Mouse (Mus musculus): ENCODE measurements around the gene Agbl2. TPM values are rescaled to one million over a fixed set of nuclear protein-coding genes. Genes with fewer than 3 reads are reported as not detected.
A peak's percentile ranks its signal among the peaks of the same experiment; 100 is the strongest.
"Not testable (repeated sequence)": the region's sequence is repeated elsewhere in the genome, so short reads cannot be mapped to it uniquely, and the experiment has no call there.

The Agbl2 gene
- polyA plus RNA-seq, 1 experiment from 2014 or later = 0.62 TPM

DNA sequence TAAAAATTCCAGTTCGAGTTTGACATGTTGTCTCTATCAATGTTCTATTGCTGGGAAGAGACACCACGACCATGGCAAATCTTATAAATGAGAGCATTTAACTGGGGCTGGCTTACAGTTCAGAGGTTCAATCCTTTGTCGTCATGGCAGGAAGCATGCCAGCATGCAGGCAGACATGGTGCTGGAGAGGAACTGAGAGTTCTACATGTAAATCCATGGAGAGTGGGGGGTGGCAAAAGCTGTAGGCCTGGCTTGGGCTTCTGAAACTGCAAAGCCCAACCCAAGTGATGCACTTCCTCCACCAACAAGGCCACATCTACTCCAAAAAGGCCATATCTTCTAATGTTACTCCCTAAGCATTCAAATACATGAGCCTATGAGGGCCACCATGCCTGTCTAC lies 38.4 kb downstream of the Agbl2 start:
- Histone ChIP-seq H3K27me3 (replicated peaks) (no peaks in the 10 kb centered on the region), H3K9me3 (no peaks in the 10 kb centered on the region), H3K4me2 (no peak overlapping the region), H3K9ac (no peak overlapping the region), H3K27ac (no peak overlapping the region), H3K36me3 (no peaks in the 10 kb centered on the region), H3K4me3 (replicated peaks) (no peak overlapping the region), H3K4me1 (no peaks in the 10 kb centered on the region)
- WGBS = 81% methylated on average over 3 of the region's 3 CpGs
- no peak for ATAC-seq (ENCODE audit: insufficient read depth, low FRiP score, low read depth)

DNA sequence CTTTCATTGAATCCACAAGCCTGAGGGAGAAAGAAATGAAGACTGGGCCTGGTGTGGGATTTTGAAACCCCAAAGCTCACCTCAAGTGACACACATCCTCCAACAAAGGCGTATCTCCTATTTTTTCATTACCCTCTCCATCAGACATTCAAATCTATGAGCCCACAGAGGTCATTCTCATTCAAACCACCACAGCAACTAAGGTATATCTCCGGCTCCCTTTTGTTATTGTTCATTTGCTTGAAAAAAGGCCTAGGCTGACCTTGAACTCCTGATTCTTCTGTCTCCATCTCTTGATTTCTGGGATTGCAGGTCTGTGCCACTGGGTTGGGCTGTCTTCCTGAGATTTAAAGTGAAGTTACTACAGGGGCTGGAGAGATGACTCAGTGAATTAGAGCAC lies 40.5 kb downstream of the Agbl2 start:
- WGBS = 90% methylated on average over 2 of the region's 2 CpGs

DNA sequence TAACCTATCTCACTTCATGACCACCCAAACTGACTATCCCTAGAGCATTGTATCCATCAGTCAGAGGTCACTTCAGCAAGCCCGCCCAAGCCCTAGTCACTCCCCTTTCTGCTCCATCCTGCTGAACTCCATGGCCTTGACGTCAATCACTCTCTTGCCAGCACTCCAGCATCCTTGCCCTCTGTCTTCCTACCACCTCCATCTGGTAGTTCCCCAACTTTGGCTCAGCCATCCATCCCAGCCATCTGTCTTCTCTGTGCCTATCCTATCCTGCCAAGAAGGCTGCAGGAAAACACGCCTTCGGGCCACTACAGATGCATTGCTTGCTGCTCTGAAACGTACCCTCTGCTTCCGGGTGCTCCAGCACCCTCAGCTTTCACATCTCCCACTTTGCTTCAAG lies 41.3 kb downstream of the Agbl2 start:
- no peaks in the 10 kb centered on the region for H3K36me3 ChIP-seq
- no peak overlapping the region for H3K27ac ChIP-seq
- H3K9me3 ChIP-seq = no peaks in the 10 kb centered on the region
- no peak for ATAC-seq (ENCODE audit: insufficient read depth, low FRiP score, low read depth)
- no peak overlapping the region for H3K4me3 ChIP-seq (replicated peaks)
- H3K9ac ChIP-seq = no peak overlapping the region
- 86% methylated on average over 6 of the region's 6 CpGs for WGBS
- H3K27me3 ChIP-seq (replicated peaks) = no peaks in the 10 kb centered on the region
- H3K4me2 ChIP-seq = no peak overlapping the region
- no peaks in the 10 kb centered on the region for H3K4me1 ChIP-seq

More for the DNA sequence above, 40.5 kb downstream of the Agbl2 start:
- Histone ChIP-seq H3K36me3 (no peaks in the 10 kb centered on the region), H3K4me2 (no peak overlapping the region), H3K4me1 (no peaks in the 10 kb centered on the region), H3K27ac (no peak overlapping the region), H3K27me3 (replicated peaks) (no peaks in the 10 kb centered on the region), H3K9me3 (no peaks in the 10 kb centered on the region), H3K9ac (no peak overlapping the region), H3K4me3 (replicated peaks) (no peak overlapping the region)
- ATAC-seq (ENCODE audit: insufficient read depth, low FRiP score, low read depth) = no peak

GRCm38 (mm10) chr2:90824528-90824927 lies 42.0 kb downstream of the Agbl2 start:
- ATAC-seq (ENCODE audit: insufficient read depth, low FRiP score, low read depth); H3K4me3 ChIP-seq (replicated peaks); H3K27me3 ChIP-seq (replicated peaks); H3K9me3 ChIP-seq; H3K27ac ChIP-seq; H3K36me3 ChIP-seq; H3K9ac ChIP-seq; H3K4me1 ChIP-seq; H3K4me2 ChIP-seq: not testable (repeated sequence)
- WGBS = 57% methylated on average over 10 of the region's 10 CpGs

GRCm38 (mm10) chr2:90825515-90826172 lies 43.1 kb downstream of the Agbl2 start:
- no peaks in the 10 kb centered on the region for H3K4me1 ChIP-seq
- no peaks in the 10 kb centered on the region for H3K9me3 ChIP-seq
- H3K4me3 ChIP-seq (replicated peaks) = no peak overlapping the region
- no peaks in the 10 kb centered on the region for H3K27me3 ChIP-seq (replicated peaks)
- no peaks in the 10 kb centered on the region for H3K36me3 ChIP-seq
- ATAC-seq (ENCODE audit: insufficient read depth, low FRiP score, low read depth) = no peak
- no peak overlapping the region for H3K27ac ChIP-seq
- H3K4me2 ChIP-seq = no peak overlapping the region
- 79% methylated on average over 11 of the region's 11 CpGs for WGBS
- H3K9ac ChIP-seq = no peak overlapping the region

GRCm38 (mm10) chr2:90828739-90829138 lies 46.2 kb downstream of the Agbl2 start:
- H3K9ac ChIP-seq = no peak overlapping the region
- H3K4me3 ChIP-seq (replicated peaks) = no peak overlapping the region
- no peak overlapping the region for H3K27ac ChIP-seq
- H3K4me2 ChIP-seq = no peak overlapping the region
- 56% methylated on average over 7 of the region's 7 CpGs for WGBS
- no peaks in the 10 kb centered on the region for H3K27me3 ChIP-seq (replicated peaks)
- no peak for ATAC-seq (ENCODE audit: insufficient read depth, low FRiP score, low read depth)
- H3K9me3 ChIP-seq = no peaks in the 10 kb centered on the region
- H3K4me1 ChIP-seq = no peaks in the 10 kb centered on the region
- no peaks in the 10 kb centered on the region for H3K36me3 ChIP-seq

GRCm38 (mm10) chr2:90833502-90833901 lies 51.0 kb downstream of the Agbl2 start:
- Histone ChIP-seq H3K36me3 (no peaks in the 10 kb centered on the region), H3K4me1 (no peaks in the 10 kb centered on the region), H3K9ac (no peak overlapping the region), H3K27me3 (replicated peaks) (no peaks in the 10 kb centered on the region), H3K27ac (no peak overlapping the region), H3K4me3 (replicated peaks) (no peak overlapping the region), H3K9me3 (no peaks in the 10 kb centered on the region), H3K4me2 (no peak overlapping the region)
- ATAC-seq (ENCODE audit: insufficient read depth, low FRiP score, low read depth) = no peak
- WGBS = 76% methylated on average over 5 of the region's 5 CpGs

DNA sequence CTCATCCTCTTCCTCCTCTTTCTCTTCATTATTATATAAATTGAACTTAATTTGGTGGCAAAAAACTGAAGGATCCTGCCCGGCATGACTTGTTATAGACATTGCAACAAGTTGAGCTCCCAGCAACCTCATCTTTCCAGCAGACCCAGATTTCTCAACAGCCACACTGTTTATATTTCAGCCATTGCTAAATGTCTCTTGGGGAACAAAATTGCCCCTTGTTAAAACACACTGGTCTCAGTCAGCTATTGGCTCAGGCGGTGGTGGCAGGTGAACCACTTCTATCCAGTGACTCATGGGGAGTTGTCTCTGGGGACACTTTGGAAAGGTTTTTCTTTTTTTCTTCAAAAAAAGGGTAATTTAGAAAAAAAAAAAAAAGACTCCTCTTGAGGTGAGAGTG lies 56.1 kb downstream of the Agbl2 start:
- 85% methylated on average over 2 of the region's 2 CpGs for WGBS
- Histone ChIP-seq H3K9me3 (no peaks in the 10 kb centered on the region), H3K27ac (no peak overlapping the region), H3K4me3 (replicated peaks) (no peak overlapping the region), H3K4me1 (no peaks in the 10 kb centered on the region), H3K9ac (no peak overlapping the region), H3K4me2 (no peak overlapping the region), H3K27me3 (replicated peaks) (no peaks in the 10 kb centered on the region), H3K36me3 (no peaks in the 10 kb centered on the region)
- ATAC-seq (ENCODE audit: insufficient read depth, low FRiP score, low read depth) = no peak

DNA sequence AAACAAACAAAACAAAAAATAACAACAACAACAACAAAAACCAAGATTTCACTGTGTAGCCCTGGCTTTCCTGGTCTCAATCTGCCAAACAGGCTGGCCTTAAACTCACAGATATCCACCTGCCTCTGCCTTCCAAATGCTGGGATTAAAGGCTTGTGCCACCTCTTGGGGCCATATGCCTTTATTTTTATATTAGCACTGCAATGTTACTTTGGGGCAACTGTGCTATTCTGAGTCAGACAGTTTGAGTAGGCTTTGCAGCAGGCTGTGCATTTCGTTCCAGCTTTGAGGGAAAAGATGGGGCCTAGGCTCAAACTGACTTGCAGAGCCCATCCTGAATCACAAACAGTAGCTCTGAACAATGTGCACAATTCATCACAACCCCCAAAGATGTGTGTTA lies 61.1 kb downstream of the Agbl2 start:
- 64% methylated on average over 1 of the region's 1 CpGs for WGBS
- ATAC-seq (ENCODE audit: insufficient read depth, low FRiP score, low read depth) = no peak
- H3K27ac ChIP-seq = no peak overlapping the region
- no peak overlapping the region for H3K9ac ChIP-seq
- no peaks in the 10 kb centered on the region for H3K36me3 ChIP-seq
- no peak overlapping the region for H3K4me3 ChIP-seq (replicated peaks)
- no peak overlapping the region for H3K4me2 ChIP-seq
- H3K9me3 ChIP-seq = no peaks in the 10 kb centered on the region
- no peaks in the 10 kb centered on the region for H3K27me3 ChIP-seq (replicated peaks)
- H3K4me1 ChIP-seq = 0 out of 2 replicates have a peak, but pooled peaks cover 6% of the 10 kb centered on the region

DNA sequence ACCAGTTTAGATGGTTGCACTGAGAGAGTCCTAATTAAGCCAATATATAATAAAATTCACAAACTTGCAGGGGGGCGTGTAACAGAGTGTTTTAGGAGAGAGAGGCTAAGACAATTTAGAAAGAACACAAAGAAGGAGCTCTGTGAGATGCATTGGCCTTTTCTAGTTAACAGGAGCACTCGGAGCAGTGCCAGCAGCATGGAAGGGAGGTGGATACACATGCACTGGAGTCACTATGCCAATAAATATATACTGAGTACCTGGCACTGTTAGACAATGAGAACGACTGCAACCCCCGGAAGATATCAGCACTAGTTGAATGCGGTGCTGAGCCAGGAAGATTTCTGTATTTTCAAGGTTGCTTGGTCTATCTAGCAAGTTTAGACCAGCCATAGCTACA lies 61.7 kb downstream of the Agbl2 start:
- H3K27me3 ChIP-seq (replicated peaks) = no peaks in the 10 kb centered on the region
- H3K4me2 ChIP-seq = no peak overlapping the region
- no peak overlapping the region for H3K27ac ChIP-seq
- 0 out of 2 replicates have a peak, but pooled peaks cover 6% of the 10 kb centered on the region for H3K4me1 ChIP-seq
- H3K9me3 ChIP-seq = no peaks in the 10 kb centered on the region
- whole genome bisulfite sequencing = 79% methylated on average over 5 of the region's 5 CpGs
- H3K9ac ChIP-seq = no peak overlapping the region
- no peaks in the 10 kb centered on the region for H3K36me3 ChIP-seq
- no peak overlapping the region for H3K4me3 ChIP-seq (replicated peaks)
- ATAC-seq (ENCODE audit: insufficient read depth, low FRiP score, low read depth) = no peak

DNA sequence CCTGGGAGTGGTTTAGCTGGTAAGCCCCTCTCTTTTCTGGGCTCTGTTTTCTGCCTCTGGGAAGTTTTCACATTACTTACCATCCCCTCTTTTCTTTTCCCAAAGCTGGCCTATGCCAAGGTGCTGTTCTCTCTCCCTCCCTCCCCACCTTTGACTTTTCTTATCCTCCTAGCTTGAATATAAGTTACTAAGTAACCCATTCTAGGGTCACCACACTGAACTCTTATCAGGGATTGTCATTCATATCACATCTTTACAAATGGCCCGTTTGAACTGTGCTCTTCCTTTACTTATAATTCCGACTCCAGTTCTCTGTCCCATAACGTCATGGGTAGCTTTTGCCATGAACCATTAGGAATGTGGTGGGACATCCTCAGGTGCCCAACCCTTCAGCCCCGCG lies 62.7 kb downstream of the Agbl2 start:
- no peaks in the 10 kb centered on the region for H3K9me3 ChIP-seq
- 0 out of 2 replicates have a peak, but pooled peaks cover 2% of the 10 kb centered on the region for H3K36me3 ChIP-seq
- no peak for ATAC-seq (ENCODE audit: insufficient read depth, low FRiP score, low read depth)
- H3K4me3 ChIP-seq (replicated peaks) = no peak overlapping the region
- WGBS = 53% methylated on average over 5 of the region's 5 CpGs
- 0 out of 2 replicates have a peak, but pooled peaks cover 6% of the 10 kb centered on the region for H3K4me1 ChIP-seq
- no peak overlapping the region for H3K27ac ChIP-seq
- H3K9ac ChIP-seq = no peak overlapping the region
- no peak overlapping the region for H3K4me2 ChIP-seq
- H3K27me3 ChIP-seq (replicated peaks) = no peaks in the 10 kb centered on the region

- H3K4me3 ChIP-seq (replicated peaks) = peak overlapping the region; percentile 92
- WGBS = 42% methylated on average over 6 of the region's 6 CpGs
- H3K9me3 ChIP-seq = no peaks in the 10 kb centered on the region
- H3K36me3 ChIP-seq = 0 out of 2 replicates have a peak, but pooled peaks cover 10% of the 10 kb centered on the region
- peak overlapping the region; percentile 74 for H3K4me2 ChIP-seq
- peak overlapping the region; percentile 50 for H3K9ac ChIP-seq
- H3K4me1 ChIP-seq = 0 out of 2 replicates have a peak, but pooled peaks cover 6% of the 10 kb centered on the region
- H3K27me3 ChIP-seq (replicated peaks) = no peaks in the 10 kb centered on the region
- peak overlapping the region; percentile 57; the same call in 1 of the 2 replicates for H3K27ac ChIP-seq
- ATAC-seq (ENCODE audit: insufficient read depth, low FRiP score, low read depth) = no peak
Measured at GRCm38 (mm10) chr2:90846171-90846570, 63.6 kb downstream of the Agbl2 start.
